Mouse (Mus musculus) liver, embryonic 14.5 days (tissue): ENCODE results near the gene Terb2. TPM values are rescaled to one million over a fixed set of nuclear protein-coding genes. Genes with fewer than 3 reads are reported as not detected.

Experiments used
- ATAC-seq: fragments of 200-750 bp; cut with Nextera tagmentation; 2 replicates; pipeline ENCODE4 v1.8.0; 2017; ENCODE audit warnings: moderate number of reproducible peaks, mild to moderate bottlenecking, moderate library complexity; ENCODE audit not compliant: insufficient read depth
- DNase-seq, 3 experiments: peaks; one replicate each; pipeline ENCODE4 v3.0.0-alpha.2; 2012 to 2013; ENCODE audit warnings: low read depth in 3 of 3, low spot score in 3 of 3
- H3K27ac ChIP-seq: fragments of 300-500 bp; sonication (generic); 2 replicates; pipeline ENCODE4 v1.5.1; 2014; ENCODE audit warnings: moderate library complexity, mild to moderate bottlenecking, control low read depth, inconsistent platforms
- H3K27me3 ChIP-seq: fragments of 300-500 bp; sonication (generic); 2 replicates; pipeline ENCODE4 v1.6.1; 2014; ENCODE audit warnings: mild to moderate bottlenecking, low read length, moderate library complexity; ENCODE audit not compliant: control insufficient read depth, insufficient read depth
- H3K36me3 ChIP-seq: fragments of 300-500 bp; sonication (generic); replicated peaks from 2 replicates; pipeline ENCODE4 v1.6.1; 2014; ENCODE audit warnings: low read depth; ENCODE audit not compliant: control insufficient read depth, insufficient read depth
- H3K4me1 ChIP-seq, 2 experiments: fragments of 200-500 bp in 1 of 2; fragments of 300-500 bp in 1 of 2; sonication (generic) in 1 of 2; replicated peaks; 2 replicates each; pipeline ENCODE4 v1.6.1; 2012 to 2014; ENCODE audit warnings: antibody characterized with exemption in 1 of 2, inconsistent platforms in 1 of 2, low read length in 1 of 2; ENCODE audit not compliant: control insufficient read depth in 2 of 2, insufficient read depth in 2 of 2
- H3K4me2 ChIP-seq: fragments of 300-500 bp; sonication (generic); 2 replicates; pipeline ENCODE4 v1.6.1; 2014; ENCODE audit warnings: low read depth, mild to moderate bottlenecking, control low read depth, moderate library complexity
- H3K4me3 ChIP-seq, 2 experiments: fragments of 200-500 bp in 1 of 2; fragments of 300-500 bp in 1 of 2; sonication (generic) in 1 of 2; 2 replicates each; pipeline ENCODE4 v1.5.1; 2012 to 2014; ENCODE audit warnings: low read depth in 2 of 2, low read length in 2 of 2, mild to moderate bottlenecking in 2 of 2, control low read depth in 1 of 2, inconsistent platforms in 1 of 2, moderate library complexity in 1 of 2; ENCODE audit not compliant: insufficient read depth in 1 of 2
- H3K9ac ChIP-seq: fragments of 300-500 bp; sonication (generic); replicated peaks from 2 replicates; pipeline ENCODE4 v1.6.1; 2014; ENCODE audit warnings: mild to moderate bottlenecking, control low read depth, moderate library complexity
- H3K9me3 ChIP-seq: fragments of 300-500 bp; sonication (generic); 2 replicates; pipeline ENCODE4 v1.6.1; 2016; ENCODE audit warnings: low read length, mixed read lengths; ENCODE audit not compliant: control insufficient read depth
- CTCF ChIP-seq: IDR thresholded peaks from 2 replicates; pipeline ENCODE4 v1.5.1; 2016; ENCODE audit warnings: antibody characterized with exemption, low read depth, control low read depth
- EP300 ChIP-seq: IDR thresholded peaks from 2 replicates; pipeline ENCODE4 v1.6.1; 2016; ENCODE audit warnings: antibody characterized with exemption, low read depth
- WGBS: fragments of 180-500 bp; shearing (Covaris S2); extraction: QIAGEN DNeasy Blood & Tissue Kit; methylation state at CpG from one replicate; pipeline ENCODE4 v1.1.7; 2014; ENCODE audit not compliant: insufficient replicate concordance; 5-methylcytosine and 5-hydroxymethylcytosine counted together
- polyA plus RNA-seq, 2 experiments: library from polyadenylated mRNA; depleted of rRNA in 1 of 2; stranded (reverse) in 1 of 2; unstranded in 1 of 2; fragments of >200 nt; fragmentation: Nextera tagmentation in 1 of 2; extraction: Ambion mirVana in 1 of 2; gene quantifications; 2 replicates each; pipeline versions ENCODE4 v1.2.1 to v1.2.3; 2012 to 2014

The Terb2 gene
- polyA plus RNA-seq, 2 experiments = not detected

- ATAC-seq (peak; percentile 57), DNase-seq (peak in 2 of 3 experiments; percentile 7 to 24)
- Histone ChIP-seq H3K27me3 (no peaks in the 10 kb centered on the region), H3K36me3 (no peaks in the 10 kb centered on the region; the same call in none of the 2 replicates), H3K9ac (no peak overlapping the region), H3K9me3 (no peaks in the 10 kb centered on the region), H3K4me3 (no peak overlapping the region), H3K4me1 (peaks cover 3 to 27% of the 10 kb centered on the region in 2 experiments), H3K27ac (peak overlapping the region; percentile 22; the same call in 1 of the 2 replicates), H3K4me2 (no peak overlapping the region)
- TF ChIP-seq EP300 (peak; percentile 20; the same call in 1 of the 2 replicates), CTCF (no peak)
- 57% methylated on average over 6 of the region's 6 CpGs for WGBS
Observed at GRCm38 (mm10) chr2:122241935-122242334, 55.9 kb downstream of the Terb2 start.

- Histone ChIP-seq H3K4me1 (peaks cover 3 to 18% of the 10 kb centered on the region in 2 experiments), H3K9ac (no peak overlapping the region), H3K27ac (no peak overlapping the region), H3K4me3 (no peak overlapping the region), H3K36me3 (peaks cover 4% of the 10 kb centered on the region), H3K4me2 (no peak overlapping the region), H3K27me3 (no peaks in the 10 kb centered on the region), H3K9me3 (no peaks in the 10 kb centered on the region)
- TF ChIP-seq CTCF (peak; percentile 98), EP300 (no peak)
- WGBS = 3% methylated on average over 3 of the region's 3 CpGs
- peak; percentile 57 for ATAC-seq
- peak; percentile 61 to 62 (median 62) for DNase-seq
Observed at GRCm38 (mm10) chr2:122243671-122244131, 57.6 kb downstream of the Terb2 start.

GRCm38 (mm10) chr2:122247786-122248185 is 61.7 kb downstream of the Terb2 start:
- TF ChIP-seq CTCF = no peak
- TF ChIP-seq EP300 = no peak
- no peak overlapping the region for H3K9ac ChIP-seq
- H3K4me3 ChIP-seq = no peak overlapping the region
- no peak overlapping the region for H3K4me2 ChIP-seq
- H3K9me3 ChIP-seq = no peaks in the 10 kb centered on the region
- no peaks in the 10 kb centered on the region for H3K27me3 ChIP-seq
- peaks cover 0 to 6% of the 10 kb centered on the region in 2 experiments; a peak in 2 of 4 replicates for H3K4me1 ChIP-seq
- H3K27ac ChIP-seq = no peak overlapping the region
- H3K36me3 ChIP-seq = peaks cover 18% of the 10 kb centered on the region
- WGBS = 71% methylated on average over 10 of the region's 10 CpGs
- DNase-seq (no peak), ATAC-seq (no peak)

- peaks cover 33% of the 10 kb centered on the region for H3K36me3 ChIP-seq
- WGBS = 89% methylated on average over 5 of the region's 5 CpGs
- H3K9me3 ChIP-seq = no peaks in the 10 kb centered on the region
- H3K9ac ChIP-seq = no peak overlapping the region
- DNase-seq (no peak), ATAC-seq (no peak)
- H3K27ac ChIP-seq = no peak overlapping the region
- no peaks in the 10 kb centered on the region for H3K4me1 ChIP-seq
- TF ChIP-seq EP300 (no peak), CTCF (no peak)
- no peak overlapping the region for H3K4me2 ChIP-seq
- no peak overlapping the region for H3K4me3 ChIP-seq
- H3K27me3 ChIP-seq = no peaks in the 10 kb centered on the region
Observed at GRCm38 (mm10) chr2:122255997-122256396, 69.9 kb downstream of the Terb2 start.

Other genes with a start within 250 kb of the Terb2 start
- 4.4 and 7.2 TPM in 2 replicates for gene Ctdspl2, start 230.3 kb upstream of the Terb2 start, polyA plus RNA-seq (2012; rRNA removed)
- 16.2 and 16.8 TPM in 2 replicates for gene Ctdspl2, start 230.3 kb upstream of the Terb2 start, polyA plus RNA-seq (2014; fragmentation: Nextera tagmentation; extraction: Ambion mirVana)
- gene Mageb3, start 230.2 kb upstream of the Terb2 start, polyA plus RNA-seq (2012; rRNA removed) = 0.04 and 0.08 TPM in 2 replicates
- gene Mageb3, start 230.2 kb upstream of the Terb2 start, polyA plus RNA-seq (2014; fragmentation: Nextera tagmentation; extraction: Ambion mirVana) = 0.06 and 0.08 TPM in 2 replicates
- 9.3 and 13.7 TPM in 2 replicates for gene Eif3j1, start 157.7 kb upstream of the Terb2 start, polyA plus RNA-seq (2012; rRNA removed)
- gene Eif3j1, start 157.7 kb upstream of the Terb2 start, polyA plus RNA-seq (2014; fragmentation: Nextera tagmentation; extraction: Ambion mirVana) = 7.2 and 8.7 TPM in 2 replicates
- gene Spg11, start 67.9 kb upstream of the Terb2 start, polyA plus RNA-seq (2012; rRNA removed) = 2.4 and 2.5 TPM in 2 replicates
- gene Spg11, start 67.9 kb upstream of the Terb2 start, polyA plus RNA-seq (2014; fragmentation: Nextera tagmentation; extraction: Ambion mirVana) = 3.4 and 3.9 TPM in 2 replicates
- 156 and 227 TPM in 2 replicates for gene B2m, start 38.6 kb upstream of the Terb2 start, polyA plus RNA-seq (2012; rRNA removed)
- 413 and 419 TPM in 2 replicates for gene B2m, start 38.6 kb upstream of the Terb2 start, polyA plus RNA-seq (2014; fragmentation: Nextera tagmentation; extraction: Ambion mirVana)
- 0.08 TPM in 1 of 2 replicates, not detected in the other for gene Trim69, start 25.6 kb upstream of the Terb2 start, polyA plus RNA-seq (2012; rRNA removed)
- not detected in 2 replicates for gene Trim69, start 25.6 kb upstream of the Terb2 start, polyA plus RNA-seq (2014; fragmentation: Nextera tagmentation; extraction: Ambion mirVana)
- 0.01 and 0.04 TPM in 2 replicates for gene Patl2, start 83 bp upstream of the Terb2 start, polyA plus RNA-seq (2012; rRNA removed)
- gene Patl2, start 83 bp upstream of the Terb2 start, polyA plus RNA-seq (2014; fragmentation: Nextera tagmentation; extraction: Ambion mirVana) = 0.11 TPM in 1 of 2 replicates, not detected in the other
- gene Sord, start 48.5 kb downstream of the Terb2 start, polyA plus RNA-seq (2012; rRNA removed) = 47.6 and 68.4 TPM in 2 replicates
- 146 and 160 TPM in 2 replicates for gene Sord, start 48.5 kb downstream of the Terb2 start, polyA plus RNA-seq (2014; fragmentation: Nextera tagmentation; extraction: Ambion mirVana)
- gene Duox2, start 112.2 kb downstream of the Terb2 start, polyA plus RNA-seq (2012; rRNA removed) = 0.01 TPM in 1 of 2 replicates, not detected in the other
- gene Duox2, start 112.2 kb downstream of the Terb2 start, polyA plus RNA-seq (2014; fragmentation: Nextera tagmentation; extraction: Ambion mirVana) = not detected in 2 replicates
- not detected in 2 replicates for gene Duoxa2, start 112.6 kb downstream of the Terb2 start, polyA plus RNA-seq (2012; rRNA removed)
- gene Duoxa2, start 112.6 kb downstream of the Terb2 start, polyA plus RNA-seq (2014; fragmentation: Nextera tagmentation; extraction: Ambion mirVana) = not detected in 2 replicates
- gene Duoxa1, start 127.5 kb downstream of the Terb2 start, polyA plus RNA-seq (2012; rRNA removed) = not detected in 2 replicates
- not detected in 2 replicates for gene Duoxa1, start 127.5 kb downstream of the Terb2 start, polyA plus RNA-seq (2014; fragmentation: Nextera tagmentation; extraction: Ambion mirVana)
- not detected in 2 replicates for gene Duox1, start 129.4 kb downstream of the Terb2 start, polyA plus RNA-seq (2012; rRNA removed)
- not detected in 2 replicates for gene Duox1, start 129.4 kb downstream of the Terb2 start, polyA plus RNA-seq (2014; fragmentation: Nextera tagmentation; extraction: Ambion mirVana)
- 4.4 and 7.1 TPM in 2 replicates for gene Shf, start 182.9 kb downstream of the Terb2 start, polyA plus RNA-seq (2012; rRNA removed)
- gene Shf, start 182.9 kb downstream of the Terb2 start, polyA plus RNA-seq (2014; fragmentation: Nextera tagmentation; extraction: Ambion mirVana) = 1.6 and 1.8 TPM in 2 replicates
- gene Slc28a2, start 240.2 kb downstream of the Terb2 start, polyA plus RNA-seq (2012; rRNA removed) = 0.31 and 0.45 TPM in 2 replicates
- gene Slc28a2, start 240.2 kb downstream of the Terb2 start, polyA plus RNA-seq (2014; fragmentation: Nextera tagmentation; extraction: Ambion mirVana) = 0.77 and 0.86 TPM in 2 replicates